Mouse (Mus musculus) right cerebral cortex, postnatal 10 days (tissue): ENCODE results near the gene Hs6st1.
A peak's percentile ranks its signal among the peaks of the same experiment; 100 is the strongest.

Experiments
- DNase-seq, 2 experiments: peaks; one replicate each; pipeline ENCODE4 v3.0.0; 2021; ENCODE audit warnings: low spot score in 2 of 2

The Hs6st1 gene

DNA sequence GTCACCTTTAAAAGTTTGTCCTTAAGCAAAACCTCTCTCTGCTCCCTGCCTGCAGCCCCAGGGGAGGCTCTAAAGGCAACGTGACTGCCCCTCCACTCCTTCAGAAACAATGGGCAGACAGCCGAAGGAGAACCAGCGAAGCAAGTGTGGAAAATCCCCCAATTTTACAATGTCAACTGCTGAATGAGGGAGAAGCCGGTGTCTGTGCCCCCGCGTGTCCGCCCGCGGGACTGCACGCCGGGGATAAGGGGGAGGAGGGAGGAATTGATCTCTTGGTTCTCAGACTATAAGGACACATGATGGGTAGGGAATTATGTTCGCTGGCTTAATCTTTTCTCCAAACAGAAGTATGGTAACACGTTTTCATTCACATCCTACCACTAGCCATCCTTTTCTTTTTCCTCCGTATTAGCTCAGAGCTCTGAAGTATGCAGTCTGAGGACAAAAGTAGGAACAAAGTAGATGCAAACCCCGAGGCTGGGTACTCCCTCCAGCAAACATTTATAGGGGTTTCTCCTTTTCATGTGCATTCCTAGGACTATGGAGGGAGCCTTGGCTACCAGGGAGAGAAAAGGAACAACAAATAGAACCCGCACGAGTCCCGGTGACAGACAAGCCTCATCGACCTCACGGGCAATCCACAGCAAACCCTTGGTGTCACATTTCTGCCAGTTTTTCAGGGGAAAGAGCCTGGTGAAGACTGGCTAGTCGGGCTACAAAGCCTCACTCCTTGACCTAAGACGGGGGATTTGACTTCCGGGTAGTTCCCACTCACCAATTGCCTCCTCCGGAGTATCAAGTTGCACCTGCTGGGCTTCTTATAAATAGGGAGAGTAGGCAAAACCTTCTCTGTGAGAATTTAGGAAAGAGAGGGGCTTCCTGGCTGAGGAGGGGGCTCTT is 3.1 kb upstream of the Hs6st1 start:
- peak; percentile 94 to 95 for DNase-seq

DNA sequence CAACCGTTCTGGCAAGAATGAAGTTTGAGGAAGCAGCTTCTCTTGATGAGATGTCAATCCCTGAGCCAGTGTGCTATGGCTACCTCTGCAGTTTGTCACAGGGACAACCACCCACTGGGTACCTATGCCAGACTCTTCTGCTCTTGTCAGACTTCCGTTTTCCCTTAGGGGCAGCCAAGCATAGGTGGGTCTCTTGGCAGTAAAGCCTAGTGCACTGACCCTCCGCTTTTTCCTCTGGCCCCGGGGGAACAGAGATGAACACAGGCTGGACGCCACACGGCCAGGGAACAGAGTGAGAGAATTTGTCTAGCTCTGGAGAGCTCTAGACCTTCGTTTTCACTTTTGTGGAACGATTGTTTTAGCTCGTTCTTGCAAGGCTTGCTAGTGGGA is 2.4 kb upstream of the Hs6st1 start:
- peak; percentile 20 to 25 for DNase-seq

DNA sequence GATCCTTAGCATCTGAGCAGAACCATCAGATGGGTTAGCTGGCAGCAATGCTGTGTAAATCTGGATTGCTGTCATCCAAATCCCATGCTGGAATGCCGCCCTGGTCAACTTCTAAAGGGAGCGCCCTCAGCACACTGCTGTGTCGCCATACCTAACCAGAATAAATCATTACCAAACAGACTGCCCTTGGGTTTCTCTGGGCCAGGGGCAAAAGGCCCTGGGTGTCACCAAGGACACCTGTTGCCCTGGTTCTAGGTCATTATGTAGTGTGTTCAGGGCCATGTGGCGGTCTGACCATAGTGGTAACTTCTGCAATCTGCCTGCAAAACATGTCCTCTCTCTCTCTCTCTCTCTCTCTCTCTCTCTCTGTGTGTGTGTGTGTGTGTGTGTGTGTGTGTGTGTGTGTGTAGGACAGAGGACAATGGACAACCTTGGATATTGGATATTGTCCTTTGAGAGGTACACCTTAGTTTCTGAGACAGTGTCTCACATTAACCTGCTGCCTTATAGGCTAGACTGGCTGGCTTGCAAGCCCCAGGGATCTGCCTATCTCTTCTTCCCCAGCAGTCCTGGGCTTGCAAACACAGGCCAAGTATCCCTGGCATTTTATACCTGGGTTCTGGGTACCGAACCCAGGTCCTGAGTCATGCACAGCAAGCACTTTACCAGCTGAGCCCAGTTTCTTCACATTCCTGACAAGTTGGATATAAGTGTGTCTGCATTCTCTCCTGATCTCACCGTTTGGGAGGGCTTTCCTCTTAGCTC is 1.8 kb upstream of the Hs6st1 start:
- peak; percentile 23 to 26 for DNase-seq

DNA sequence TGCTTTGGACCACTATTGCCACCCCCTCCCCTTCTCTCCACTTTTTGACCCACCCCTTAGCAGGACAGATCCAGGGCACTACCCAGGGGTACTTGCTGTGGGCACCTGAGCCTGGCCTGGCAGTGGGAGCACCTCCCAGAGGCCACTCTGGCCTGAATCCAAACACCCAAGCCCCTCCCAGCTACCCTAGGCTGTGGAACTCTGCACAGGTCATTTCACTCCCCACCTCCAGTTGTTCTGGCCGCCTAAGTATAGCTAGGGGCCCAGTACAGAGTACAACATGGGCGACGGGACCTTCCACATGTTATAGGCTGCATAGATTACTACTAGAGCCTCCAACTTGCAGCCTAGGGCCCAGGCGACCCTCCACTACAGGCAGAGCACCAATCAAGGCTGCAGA is 999 bp upstream of the Hs6st1 start:
- peak; percentile 24 to 29 for DNase-seq

- DNase-seq, result no peak
These were observed 589 bp upstream of the Hs6st1 start for GRCm38 (mm10) chr1:36067611-36068010.

- DNase-seq, result peak; percentile 69 to 72
These were observed 426 bp downstream of the Hs6st1 start for GRCm38 (mm10) chr1:36068531-36069120.

DNA sequence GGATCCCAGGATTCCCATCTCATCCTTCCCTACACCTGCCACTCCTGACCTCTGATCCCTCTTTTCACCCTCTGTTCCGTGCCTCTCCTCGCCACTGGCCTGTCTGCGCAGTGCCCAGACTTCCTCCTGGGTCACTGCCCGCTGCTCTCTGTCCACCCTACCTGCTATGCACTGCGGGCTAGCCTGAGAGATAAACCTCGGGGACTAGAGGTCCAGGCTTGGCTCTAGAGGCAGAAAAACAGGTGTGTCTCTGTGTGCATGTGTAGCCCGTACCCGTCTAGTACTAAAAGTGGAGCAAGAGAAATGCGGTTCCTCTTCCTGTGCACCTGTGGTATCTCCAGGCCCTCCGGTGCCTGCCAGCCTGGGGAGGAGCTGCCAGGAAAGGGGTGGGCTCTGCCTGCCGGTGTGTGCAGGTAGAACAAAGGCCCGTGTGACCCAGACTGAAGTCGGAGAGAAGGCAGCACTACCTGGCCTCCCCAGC is 1.1 kb downstream of the Hs6st1 start:
- peak; percentile 40 for DNase-seq

- peak; percentile 26 to 27 for DNase-seq
These were observed 2.0 kb downstream of the Hs6st1 start for GRCm38 (mm10) chr1:36070190-36070589.

- DNase-seq, result peak; percentile 21 to 29
These were observed 2.5 kb downstream of the Hs6st1 start for GRCm38 (mm10) chr1:36070740-36071139.

DNA sequence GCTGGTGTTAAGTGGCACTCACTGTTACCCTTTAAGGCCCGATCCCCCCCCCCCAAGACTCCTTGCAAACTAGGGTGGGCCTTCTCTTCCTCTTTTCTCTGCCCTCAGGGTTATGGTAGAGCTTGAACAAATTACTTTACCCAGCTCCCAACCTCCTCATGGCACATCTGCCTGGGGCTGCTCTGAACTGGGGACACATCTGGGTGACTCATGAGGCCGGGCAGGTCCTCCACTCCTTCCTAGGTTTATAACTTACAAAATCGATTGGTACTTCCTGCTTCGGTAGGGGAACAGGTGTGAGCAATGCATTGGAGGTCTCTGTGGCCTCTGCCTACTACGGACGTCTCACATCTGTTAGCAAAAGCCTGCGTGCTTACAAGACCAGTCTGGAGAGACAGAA is 3.0 kb downstream of the Hs6st1 start:
- no peak for DNase-seq

- peak in 1 of 2 experiments; percentile 29 for DNase-seq
These were observed 3.4 kb downstream of the Hs6st1 start for GRCm38 (mm10) chr1:36071611-36072010.

DNA sequence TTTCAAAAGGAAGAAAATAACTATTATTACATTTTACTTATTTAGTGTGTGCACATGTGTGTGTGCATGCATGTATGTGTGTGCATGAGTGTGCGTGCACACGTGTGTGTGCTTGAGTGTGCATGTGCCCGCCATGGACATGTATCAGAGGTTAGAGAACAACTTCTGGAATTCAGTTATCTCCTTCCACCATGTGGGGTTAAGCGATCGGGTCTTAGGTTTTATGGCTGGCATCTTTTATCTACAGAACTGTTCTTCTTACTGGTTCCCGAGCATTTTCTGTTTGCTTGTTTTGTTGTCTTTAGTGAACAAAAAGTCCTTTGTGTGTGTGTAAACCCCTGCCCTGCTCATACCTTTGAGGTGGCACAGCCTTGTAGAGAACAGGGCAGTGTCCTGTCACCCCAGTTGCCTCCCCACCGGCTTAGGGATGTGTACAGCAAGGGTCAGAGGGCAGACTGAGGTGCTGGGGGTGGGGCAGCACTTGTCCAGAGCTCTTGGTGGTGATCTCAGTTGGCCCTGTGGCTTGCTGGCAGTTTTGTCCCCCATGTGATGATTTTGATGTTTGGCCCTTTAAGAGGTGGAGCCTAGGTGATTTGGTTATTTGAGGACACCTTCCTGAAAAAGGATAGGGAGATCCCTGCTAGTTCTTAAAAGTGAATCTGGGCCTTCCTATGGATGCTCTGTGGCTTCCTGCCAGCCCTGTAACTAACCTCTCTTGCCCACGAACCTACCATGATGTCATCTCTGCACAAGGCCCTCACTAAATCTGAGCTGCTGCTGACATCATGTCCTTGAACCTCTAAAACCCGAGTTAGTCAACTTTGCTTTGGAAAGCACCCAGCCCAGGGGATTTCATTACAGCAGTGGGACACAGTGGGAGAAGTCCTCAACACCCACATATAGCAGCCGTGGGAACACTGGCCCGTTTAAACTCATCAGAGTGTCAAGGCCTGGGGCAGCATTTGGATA is 4.7 kb downstream of the Hs6st1 start:
- peak in 1 of 2 experiments; percentile 39 for DNase-seq

DNA sequence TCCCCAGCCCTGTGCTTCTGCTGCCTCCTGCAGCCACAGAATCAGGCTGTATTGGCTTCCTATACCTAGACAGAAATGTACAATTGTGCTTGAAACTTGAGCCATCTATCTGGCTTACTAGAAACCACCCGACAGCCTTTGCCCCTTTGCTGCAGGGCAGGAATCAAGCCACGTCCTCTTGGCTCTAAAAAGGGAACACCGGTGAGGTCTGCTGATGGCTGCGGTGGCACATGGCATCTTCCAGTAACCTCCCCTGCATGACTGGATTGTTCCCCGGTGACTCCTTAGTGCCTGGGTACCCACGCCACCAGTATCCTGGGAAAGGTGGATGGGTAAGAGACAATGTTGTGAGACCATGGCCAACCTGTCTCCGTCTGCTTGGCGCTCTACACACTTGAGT is 5.4 kb downstream of the Hs6st1 start:
- DNase-seq, result no peak

- no peak for DNase-seq
These were observed 6.0 kb downstream of the Hs6st1 start for GRCm38 (mm10) chr1:36074197-36074596.

- DNase-seq, result no peak
These were observed 6.8 kb downstream of the Hs6st1 start for GRCm38 (mm10) chr1:36074968-36075367.

DNA sequence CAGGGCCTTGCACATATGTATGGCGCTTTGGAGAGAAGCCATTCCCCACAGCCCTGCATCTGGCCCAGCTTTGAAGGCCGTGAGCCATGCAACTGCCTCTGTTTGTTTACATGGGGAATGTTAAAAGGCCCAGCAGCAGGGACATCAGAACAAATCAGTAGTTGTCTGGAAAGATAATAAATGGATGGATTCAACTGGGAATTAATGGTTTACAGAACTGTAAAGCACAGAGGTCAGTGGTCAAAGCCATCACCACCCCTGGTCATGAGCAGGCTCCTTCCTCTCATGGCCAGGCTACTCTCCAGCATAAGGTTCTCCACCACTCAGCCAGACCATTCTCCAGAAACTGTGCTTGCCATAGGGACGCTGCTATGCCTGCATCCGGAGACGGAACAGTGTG is 7.5 kb downstream of the Hs6st1 start:
- DNase-seq, result no peak

DNA sequence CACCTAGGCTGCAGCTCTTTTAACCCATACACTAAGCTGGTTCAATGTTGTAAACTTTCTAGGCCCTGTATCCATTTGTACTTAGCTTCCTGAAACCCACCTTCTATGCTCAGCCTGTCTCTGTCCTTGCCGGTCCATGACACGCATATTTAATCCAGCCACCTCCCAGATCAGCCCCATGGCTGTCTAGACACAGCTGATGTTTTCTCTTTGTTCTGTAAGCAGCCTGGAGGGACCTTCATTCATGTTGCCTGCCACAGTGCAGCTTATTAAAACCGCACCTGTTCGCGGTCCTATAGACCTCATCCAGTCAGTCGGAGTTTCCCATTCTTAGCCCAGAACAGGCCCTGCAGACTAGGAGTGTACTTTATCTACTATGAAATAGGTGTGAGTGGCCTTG is 8.9 kb downstream of the Hs6st1 start:
- DNase-seq, result no peak

DNA sequence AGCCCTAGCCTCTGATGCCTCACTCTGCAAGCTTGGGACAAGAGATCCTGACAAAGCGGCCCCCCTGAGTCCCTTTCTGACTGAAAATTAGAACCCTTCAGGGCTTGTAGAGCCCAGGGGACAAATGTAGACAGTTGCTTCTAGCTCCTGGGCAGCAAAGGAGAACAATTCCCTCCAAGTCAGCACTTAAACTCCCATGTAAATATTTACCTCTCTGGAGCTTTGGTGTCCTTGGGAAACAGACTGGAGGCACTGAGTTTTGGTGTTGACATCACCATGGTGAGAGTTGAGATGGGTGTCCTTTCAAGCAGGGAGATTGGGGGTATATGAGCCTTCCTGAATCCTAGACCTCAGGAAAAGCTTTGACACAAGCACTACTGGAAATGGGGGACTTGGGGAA is 10.1 kb downstream of the Hs6st1 start:
- DNase-seq, result no peak

DNA sequence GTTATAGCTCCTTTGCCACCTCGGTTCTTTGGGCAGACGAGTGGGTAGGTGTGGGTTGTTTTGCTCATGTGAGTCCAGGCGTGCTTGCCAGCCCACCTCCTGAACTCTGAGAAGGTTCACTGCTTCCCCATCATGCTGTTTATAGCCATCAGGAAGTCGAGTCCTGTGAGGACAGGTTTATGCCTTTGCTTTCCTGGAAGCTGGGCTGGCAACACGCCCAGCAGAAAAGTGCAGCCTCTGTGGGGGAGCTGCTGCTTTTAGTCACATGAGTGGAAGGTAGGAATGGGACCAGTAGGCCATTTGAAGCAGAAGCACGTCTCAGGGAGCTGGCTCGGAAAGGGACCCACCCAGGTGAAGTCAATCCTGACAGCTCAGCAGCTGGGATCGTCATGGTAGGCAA is 11.5 kb downstream of the Hs6st1 start:
- DNase-seq, result no peak

DNA sequence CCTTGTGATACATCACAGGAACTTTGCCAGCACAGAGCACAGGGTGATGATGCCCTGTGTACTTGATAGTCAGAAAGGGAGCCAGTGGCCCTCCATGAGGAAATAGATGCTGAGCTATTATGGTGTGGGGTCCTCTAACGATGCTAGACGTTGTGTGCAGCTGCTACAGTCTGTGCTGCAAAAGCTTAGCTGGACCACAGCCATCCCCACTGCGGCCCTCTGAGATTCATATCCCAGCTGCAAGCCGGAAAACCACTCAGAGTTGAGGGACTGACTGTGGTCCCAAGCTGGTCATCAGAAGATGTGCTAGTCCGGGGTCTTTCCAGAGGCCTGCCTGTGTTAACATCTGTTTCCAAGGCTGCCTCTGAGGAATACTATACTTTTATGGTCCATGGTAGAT is 12.8 kb downstream of the Hs6st1 start:
- no peak for DNase-seq

DNA sequence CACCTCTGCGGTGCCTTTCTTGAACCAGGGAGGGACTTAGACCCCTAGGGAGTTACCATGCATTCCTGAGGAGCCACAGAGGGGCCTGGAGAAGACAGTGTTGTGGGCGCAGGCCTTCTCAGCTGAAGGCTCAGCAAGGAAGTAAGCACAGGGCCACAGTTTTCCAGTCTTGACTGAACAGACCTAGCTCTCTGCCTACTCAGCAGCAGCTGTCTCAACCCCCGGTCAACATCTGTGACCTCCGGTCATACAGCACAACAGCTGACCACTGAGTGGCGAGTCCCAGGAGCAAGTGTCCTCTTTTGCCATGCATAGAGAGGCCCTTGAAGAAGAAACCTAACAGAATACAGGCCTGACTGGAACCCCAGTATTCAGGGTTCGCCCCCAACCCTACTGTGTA is 14.0 kb downstream of the Hs6st1 start:
- DNase-seq, result no peak
